Mouse (Mus musculus): ENCODE results near the gene Tgds.
A peak's percentile ranks its signal among the peaks of the same experiment; 100 is the strongest.
"Not testable (repeated sequence)": the region's sequence is repeated elsewhere in the genome, so short reads cannot be mapped to it uniquely, and the experiment has no call there.

Tgds gene

DNA sequence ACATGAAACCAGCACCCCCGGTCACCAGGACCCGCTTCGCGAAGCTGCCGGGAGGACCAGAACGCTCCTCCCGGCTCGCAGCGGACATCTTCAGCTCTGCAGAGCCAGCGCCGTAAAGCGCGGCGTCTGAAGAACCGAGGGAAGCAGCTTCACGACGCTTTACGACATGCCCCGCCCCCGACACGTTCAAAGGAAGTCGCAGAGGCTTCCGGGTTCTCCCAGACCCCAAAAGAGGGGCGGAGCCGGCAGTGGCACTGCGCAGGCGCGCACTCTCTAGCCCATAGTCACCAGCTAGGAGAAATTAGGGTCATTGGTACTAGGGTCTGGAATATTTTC lies at the start of gene Tgds:
Tgds (minus strand) TSS at position 114 of the 336 bp plus-strand sequence.
- peak; percentile 97 for DNase-seq (ENCODE audit: low spot score)

DNA sequence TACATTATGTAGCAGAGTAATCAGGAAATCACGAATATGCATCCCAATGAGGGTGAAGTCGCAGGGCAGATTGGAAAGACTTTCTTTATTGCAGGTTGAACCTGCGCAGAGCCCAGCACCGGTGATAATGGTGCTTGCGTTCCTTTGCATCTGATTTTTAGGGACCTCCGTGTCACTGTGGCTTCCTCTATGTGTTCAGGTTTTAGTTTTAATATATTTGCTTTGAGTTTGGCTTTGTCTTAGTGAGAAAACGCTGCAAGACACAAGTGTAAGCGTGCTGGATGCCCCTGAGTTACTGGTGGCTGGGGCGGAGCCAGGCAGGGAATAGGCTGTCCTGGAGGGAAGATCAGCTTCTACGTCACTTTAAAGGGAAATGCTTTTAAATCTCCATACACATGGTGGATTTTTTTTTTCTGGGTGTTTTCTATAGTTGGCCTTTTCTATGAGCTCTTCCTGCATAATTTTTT lies 48.2 kb upstream of the Tgds start:
- DNase-seq (ENCODE audit: low spot score): peak; percentile 27

DNA sequence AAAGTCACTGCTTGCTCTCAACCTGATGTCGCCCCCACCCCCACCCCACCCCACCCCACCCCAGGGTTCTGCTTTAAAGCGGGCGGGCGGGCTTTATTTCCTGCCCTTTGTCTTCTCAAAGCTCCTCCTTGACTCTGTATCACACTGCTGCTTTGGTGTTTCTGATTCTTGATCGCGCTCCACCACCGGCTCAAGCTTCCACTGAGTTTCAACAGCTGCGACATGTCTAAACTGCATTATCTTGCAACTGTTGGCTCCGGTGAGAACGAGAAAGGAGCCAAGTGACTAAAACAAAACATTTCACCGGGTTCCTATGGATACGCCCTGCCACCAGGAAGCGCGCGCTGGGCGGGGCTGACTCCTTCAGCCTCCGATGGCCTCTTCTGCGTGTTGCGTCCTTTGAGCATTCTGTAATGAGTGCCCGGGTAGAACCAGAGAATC lies 47.6 kb upstream of the Tgds start:
- peak; percentile 64 for DNase-seq (ENCODE audit: low spot score)

DNA sequence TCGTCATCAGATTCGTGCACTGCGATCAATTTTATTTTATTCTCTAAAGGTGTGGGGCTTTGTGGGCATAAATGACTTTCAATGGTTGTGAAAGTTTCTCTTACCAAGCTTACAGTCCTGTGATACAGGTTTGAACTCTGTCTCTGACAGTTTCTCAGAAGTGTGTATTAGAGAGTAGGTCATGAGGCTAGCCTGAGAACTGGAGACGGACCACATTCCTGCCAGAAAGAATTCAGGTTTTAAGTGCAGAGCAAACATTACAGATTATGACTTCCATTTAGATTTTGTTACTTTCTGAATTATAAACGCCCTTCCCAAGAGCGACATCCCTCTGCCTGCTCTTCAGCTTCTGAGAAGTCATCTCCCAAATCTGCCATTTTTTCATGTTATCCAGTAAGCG lies 47.1 kb upstream of the Tgds start:
- no peak for DNase-seq (ENCODE audit: low spot score)

DNA sequence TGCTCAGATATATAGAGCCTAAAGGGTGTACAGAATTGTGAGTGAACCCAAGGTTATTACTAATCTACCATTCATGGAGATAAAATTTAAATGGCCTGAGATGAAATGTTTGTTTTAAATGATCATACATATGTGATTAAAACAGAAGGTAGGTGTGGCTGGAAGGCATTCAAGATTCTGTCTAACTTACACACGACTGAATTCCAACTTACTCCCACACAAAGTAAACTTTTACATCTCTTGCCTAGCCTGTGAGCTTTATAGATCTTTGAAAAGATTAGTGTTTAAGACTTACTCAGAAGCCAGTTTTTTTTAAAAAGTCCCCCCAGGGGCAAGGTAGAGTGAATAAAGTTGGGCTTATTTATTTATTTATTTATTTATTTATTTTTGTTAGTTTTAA lies 46.7 kb upstream of the Tgds start:
- no peak for DNase-seq (ENCODE audit: low spot score)

DNA sequence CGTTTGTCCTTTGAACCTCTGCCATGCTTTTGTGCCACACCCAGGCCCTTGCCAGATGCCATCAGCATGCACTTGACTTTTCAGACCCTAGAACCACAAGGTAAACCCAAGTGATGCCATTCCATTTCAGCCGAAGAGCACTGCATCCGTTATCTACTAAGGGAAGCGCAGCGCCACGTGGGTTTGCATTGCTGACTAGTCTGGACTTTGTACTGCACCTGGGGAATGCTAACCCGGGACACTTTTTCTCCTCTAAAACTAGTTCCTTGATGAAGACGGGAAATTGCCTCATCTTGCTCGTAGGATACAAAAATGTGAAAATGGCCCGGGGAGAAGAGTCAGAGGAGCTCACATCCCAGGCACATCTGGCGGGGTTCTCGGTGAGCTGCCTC lies 43.1 kb upstream of the Tgds start:
- DNase-seq (ENCODE audit: low spot score): no peak

DNA sequence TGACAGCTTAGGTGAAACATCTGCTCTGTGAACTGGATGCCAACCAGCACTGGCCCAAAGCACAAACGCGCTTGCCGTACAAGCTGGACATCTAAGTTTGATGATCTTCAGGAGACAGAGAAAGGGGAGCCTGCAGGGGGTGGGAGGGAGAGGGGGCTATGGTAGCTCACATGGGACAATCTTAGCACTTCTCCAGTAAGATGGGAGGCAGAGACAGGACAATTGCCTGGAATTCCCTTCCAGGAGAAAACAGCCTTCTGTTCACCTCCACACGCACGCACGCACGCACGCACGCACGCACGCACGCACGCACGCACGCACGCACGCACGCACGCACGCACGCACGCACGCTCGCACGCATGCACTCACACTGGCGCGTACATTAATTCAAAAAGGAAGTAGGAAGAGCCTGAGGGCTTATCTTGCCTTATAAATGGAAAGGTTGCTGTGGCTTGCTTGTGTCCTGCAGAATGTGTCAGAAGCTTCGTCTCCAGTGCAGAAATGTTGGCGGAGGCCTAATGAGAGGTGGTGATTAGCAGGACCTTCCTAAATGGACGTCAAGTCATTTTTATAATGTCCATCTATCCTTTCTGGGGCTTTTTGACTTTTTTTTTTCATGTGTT lies 42.6 kb upstream of the Tgds start:
- DNase-seq (ENCODE audit: low spot score): no peak

DNA sequence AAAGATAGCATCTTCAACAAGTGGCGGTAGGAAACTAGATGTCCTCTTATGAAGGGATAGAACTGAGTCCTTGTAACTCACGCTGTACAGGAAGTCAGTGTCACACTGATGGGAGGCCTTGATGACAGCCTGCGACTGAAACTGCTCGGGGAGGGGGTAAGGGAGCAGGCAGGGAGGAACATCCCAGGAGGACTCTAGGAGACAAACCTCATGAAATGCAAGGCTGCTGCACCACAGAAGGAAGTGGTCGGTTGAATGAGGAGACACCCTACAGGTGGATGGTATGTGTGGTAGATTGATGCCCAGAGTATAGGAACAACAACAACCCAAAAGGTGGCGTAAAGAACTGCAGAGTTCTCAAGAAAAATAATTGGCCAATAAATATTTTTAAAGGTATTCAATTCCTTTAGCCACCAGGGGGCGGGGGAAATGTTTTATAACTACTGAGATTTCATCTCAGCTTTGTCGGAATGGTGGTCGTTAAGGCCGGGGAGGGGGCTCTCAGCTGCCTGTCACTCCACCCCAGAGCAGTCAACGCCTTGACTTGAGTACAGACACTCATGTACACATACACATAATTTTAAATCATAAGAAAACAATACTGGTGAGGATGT lies 41.1 kb upstream of the Tgds start:
- no peak for DNase-seq (ENCODE audit: low spot score)

DNA sequence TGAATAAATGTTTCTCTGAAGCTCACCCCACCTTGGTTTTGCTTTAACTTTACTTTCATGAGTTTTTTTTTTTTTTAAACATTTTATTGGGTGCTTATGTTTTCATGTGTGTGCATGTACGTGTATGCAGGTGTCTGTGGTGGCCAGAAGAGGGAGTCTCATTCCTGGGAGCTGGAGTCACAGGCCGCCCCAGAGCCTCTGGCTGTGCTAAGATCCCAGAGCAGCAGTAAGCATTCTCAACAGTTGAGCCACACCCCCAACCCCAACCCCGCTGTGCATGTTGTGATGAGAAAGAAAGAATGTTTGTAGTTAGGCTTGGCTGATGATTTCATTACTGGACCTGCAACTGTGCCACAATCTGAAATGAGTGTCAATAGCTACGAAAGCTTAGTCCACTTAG lies 36.2 kb upstream of the Tgds start:
- no peak for DNase-seq (ENCODE audit: low spot score)

DNA sequence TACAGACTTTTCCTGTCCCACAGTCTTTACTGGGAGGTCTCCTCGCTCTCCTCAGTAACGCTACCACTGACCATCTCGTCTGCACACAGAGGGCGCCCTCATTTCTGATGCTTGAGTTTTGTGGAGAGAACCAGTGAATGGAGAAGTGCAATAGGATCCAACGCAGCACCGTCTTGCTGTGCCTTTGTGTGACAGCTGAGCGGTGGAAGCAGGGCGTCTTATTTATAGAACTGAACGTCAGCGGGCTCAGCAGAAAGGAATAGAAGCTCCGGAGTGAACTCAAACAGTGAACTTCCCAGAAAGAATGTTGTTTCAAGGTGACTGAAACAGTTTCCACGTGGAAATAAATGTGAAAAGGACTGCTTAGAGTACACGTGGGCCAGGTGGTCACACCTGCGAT lies 30.1 kb upstream of the Tgds start:
- DNase-seq (ENCODE audit: low spot score): no peak

DNA sequence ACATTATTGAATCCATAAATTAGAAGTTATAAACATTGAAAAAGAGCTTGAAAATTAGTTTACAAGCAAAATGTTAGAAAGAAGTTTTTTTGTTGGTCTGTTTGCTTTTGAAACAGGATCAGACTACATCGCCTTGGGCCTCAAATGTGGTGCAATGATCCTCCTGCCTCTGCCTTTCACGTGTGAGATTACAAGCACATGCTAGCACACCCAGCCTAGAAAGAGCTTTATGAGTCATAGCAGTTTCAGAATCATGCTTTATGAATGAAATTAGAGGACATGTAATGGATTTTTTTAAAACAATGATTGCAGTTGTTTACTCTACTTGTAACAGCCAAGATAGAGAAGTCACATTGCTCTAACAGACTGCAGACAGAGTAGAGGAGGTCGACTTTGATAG lies 29.2 kb upstream of the Tgds start:
- DNase-seq (ENCODE audit: low spot score): no peak

DNA sequence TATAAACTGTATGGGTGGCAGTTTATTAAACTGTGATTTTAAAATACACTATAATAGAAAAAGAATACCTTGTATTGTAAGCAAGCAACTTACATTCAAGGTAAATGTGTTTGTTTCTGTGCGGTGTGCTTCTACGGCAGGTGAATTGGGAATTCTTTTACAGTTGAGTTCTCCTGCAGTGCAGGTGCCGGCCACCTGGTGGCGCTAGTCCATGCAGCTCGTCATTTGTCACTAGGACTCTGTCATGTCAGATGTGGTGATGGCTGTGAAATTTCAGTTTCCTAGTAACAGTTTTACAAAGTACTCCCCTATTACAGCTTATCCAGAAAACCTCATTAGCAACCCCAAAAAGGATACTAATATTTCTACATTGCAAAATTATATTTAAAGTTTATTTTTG lies 24.6 kb upstream of the Tgds start:
- peak; percentile 30 for DNase-seq (ENCODE audit: low spot score)

DNA sequence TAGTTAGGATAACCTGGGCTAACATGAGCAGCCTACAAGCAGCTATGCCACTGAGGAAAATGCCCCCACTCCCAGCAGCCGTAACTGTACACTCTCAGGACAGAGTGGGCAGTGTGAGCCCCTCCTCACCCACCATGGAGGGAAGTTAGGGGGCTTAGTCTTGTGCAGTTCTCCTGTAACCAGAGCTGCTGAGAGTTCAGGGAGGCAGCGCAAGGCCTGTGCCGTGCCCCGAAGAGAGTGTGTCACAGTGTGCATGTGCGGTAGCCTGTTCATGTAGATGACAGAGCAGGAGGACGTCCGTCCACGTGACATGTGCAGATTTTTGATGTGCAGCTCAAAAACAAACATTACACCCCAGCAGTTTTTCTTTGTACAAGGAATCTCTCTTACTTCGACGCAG lies 24.2 kb upstream of the Tgds start:
- DNase-seq (ENCODE audit: low spot score): no peak

DNA sequence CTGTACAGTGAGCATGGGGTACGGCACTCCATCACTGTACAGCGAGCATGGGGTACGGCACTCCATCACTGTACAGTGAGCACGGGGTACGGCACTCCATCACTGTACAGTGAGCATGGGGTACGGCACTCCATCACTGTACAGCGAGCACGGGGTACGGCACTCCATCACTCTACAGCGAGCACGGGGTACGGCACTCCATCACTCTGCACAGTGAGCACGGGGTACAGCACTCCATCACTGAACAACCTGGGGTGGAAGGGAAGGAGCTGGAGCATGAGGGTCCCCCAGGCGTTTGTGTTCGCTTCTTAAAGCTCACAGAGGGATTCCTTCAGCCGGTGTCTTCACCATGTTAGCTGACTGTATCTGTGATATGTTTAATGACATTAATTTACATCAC lies 23.5 kb upstream of the Tgds start:
- DNase-seq (ENCODE audit: low spot score): not testable (repeated sequence)

DNA sequence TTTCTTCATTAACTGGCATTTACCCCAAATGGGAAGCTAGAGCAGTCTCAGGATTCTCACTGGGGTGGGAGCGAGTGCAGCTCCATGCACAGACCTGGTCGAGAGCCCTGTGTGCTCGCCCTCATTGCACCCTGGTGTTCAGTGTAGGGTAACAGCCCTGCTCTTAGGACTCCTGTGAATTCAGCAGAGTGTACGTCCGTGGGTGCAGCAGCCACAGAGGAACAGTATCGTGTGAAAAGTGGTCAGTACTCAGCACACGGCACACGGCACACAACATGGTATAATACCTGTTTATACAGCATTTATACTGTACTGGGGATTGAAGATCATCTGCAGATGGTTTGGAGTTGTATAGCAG lies 19.7 kb upstream of the Tgds start:
- no peak for DNase-seq (ENCODE audit: low spot score)

DNA sequence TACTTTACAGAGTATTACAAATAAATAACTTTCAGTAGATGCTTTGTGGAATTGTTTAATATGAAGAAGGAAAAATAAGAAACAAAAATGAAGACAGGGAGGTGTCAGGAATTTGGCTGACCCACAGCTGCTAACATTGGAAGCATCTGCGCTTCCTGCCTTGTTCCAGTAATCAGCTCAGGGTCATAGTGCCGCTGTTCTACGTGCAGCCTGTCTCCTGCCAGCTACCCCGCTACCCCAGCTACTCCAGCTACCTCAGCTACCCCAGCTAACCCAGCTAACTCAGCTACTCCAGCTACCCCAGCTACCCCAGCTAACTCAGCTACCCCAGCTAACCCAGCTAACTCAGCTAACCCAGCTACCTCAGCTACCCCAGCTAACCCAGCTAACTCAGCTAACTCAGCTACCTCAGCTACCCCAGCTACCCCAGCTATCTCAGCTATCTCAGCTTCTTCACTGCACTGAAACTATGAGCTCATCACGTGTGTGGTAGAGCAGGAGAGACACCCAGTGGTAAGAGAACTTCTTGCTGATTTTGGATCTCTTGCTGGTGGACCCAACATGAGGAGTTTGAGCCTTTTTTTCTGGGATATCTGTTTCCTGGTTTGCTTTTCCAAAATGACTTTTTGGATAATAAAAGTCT lies 19.2 kb upstream of the Tgds start:
- peak; percentile 41 for DNase-seq (ENCODE audit: low spot score)

DNA sequence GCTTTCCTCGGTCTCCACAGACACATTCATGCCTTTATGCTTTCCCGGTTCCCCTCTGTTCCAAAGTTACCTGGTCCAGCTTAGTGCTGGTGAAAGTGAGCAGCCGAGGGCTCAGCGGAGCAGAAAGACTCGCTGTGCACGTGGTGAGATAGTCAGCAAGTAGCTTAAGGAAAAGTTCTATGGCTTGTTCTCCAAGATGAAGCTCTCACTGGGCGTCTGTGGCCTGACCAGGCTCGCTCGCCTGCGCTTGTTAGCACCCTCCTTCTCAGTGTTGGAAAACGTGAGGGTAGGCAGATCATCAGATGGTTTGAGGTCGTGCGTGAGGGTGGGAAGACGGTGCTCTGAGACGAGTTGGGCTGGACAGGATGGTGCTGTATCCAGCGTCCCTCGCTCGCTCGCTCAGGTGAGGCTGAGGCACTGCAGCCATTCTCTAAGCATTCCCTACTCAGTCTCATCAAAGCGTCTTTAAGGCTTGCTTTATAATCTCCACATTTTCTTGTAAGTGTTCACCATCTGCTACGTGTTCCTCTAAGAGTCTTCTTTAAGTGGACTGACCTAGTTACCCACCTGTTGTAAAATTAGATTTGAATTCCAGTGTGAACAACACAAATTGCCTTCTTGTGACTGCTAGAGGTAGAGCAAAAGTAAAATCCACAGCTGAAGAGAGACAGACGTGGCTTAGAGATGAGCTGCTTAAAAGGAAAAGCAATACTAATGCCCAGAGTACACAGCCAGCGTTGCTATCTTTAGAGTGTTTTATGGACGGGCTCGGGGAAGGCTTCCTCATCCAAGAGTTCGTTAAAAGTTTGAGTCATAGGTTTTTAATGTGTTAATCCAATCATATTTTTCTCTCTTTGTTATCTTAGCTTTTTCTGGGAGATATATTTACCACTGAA lies 18.3 kb upstream of the Tgds start:
- no peak for DNase-seq (ENCODE audit: low spot score)

DNA sequence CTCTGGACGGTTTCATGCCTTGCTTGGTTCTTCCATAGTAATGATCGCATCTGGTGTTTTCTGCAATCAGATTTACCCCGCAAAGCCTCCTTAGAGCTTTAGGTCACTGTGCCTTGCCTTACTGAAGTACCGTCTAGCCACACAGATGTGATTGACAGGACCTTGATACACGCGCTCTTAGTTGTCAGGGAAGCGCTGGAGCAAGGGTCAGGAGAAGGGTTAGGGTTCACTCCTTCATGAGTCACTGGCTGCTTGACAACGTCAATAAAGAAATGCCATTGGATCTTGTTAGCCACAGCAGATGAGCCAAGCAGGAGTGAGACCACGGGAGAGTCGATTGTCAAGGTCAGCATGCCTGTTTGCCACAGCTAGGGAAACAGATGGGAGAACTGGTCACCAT lies 16.0 kb upstream of the Tgds start:
- DNase-seq (ENCODE audit: low spot score): no peak

DNA sequence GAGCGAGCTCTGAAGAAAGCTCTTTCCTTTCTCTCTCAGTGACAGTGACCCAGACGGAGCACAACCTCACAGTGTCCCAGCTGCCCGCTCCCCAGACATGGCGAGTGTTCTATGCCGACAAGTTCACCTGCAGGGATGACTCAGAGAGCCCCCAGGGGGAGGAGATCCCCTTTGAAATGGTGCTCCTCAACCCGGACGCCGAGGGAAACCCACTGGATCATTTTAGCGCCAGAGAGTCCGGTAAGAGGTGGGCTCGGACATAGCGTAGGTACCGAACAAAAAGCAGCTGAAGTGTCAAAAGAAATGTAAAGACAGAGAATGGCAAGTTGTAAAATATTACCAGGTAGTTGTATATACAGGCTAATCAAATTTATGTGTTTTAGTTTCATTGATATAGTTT lies 15.5 kb upstream of the Tgds start:
- DNase-seq (ENCODE audit: low spot score): no peak

DNA sequence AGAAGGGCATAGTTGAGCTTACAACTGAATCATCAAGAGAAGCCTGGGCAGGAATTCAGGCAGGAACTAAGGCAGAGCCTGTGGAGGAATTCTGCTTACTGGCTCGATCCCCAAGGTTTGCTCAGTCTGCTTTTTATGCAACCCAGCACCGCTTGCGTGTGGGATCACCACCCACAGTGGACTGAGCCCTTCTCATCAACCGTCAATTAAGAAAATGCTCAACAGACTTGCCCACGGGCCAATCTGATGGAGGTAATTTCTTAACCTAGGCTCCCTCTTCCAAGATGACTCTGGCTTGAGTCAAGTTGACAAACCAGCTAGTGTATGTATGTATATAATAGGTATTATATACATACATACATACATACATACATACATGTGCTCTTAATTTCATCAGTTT lies 9.7 kb upstream of the Tgds start:
- no peak for DNase-seq (ENCODE audit: low spot score)

DNA sequence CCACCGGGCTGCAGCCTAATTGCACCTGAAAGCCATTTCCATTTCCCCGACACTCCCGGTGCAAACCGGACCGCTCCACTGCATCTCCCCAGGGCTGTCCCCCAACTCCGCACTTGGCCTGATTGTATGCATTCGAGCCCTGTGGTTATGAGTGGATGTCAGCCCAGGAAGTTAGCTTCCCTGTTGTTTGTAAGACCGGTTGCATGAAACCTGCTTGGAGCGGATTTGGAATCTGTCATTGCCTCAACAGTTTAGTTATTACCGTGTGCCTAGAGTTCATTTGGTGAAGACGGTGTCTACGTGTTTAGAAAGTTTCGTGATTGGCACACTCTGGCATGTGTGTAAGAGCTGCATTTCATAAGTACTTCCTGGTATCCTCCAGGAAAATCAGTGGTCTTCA lies 4.9 kb upstream of the Tgds start:
- peak; percentile 11 for DNase-seq (ENCODE audit: low spot score)

DNA sequence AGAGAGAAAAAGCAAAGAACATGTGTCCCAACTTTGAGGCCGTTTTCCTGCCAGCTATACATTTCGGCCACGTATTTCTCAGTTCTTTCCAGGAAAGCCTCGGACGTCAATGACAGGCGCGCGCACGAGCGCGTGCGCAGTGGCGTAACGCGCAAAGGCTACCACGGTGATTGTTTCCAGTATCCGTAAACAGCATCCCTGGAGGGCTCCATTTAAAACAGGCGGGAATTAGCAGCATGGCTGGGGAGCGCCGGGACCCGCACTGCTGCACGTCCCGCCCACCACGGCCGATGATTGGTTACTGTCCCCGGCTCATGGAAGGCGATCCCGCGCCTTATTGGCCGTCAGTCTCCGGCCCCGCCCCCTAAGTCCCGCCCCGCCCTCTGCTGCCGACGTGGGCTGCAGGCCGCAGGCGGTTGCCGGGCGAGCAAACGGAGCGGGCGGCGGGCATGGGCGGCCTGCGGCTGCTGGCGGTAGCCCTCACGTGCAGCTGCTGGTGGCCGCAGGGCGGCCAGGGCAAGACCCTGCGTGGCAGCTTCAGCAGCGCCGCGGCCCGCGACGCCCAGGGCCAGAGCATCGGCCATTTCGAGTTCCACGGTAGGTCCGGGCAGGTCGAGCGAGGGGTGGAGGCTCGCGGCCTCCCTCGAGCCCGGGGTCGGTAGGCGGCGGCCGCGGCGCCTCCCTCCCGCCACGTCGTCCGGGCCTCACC lies 4.3 kb upstream of the Tgds start, which contains the start of gene Gpr180:
Gpr180 (plus strand) TSS at position 415 of the 709 bp plus-strand sequence.
- DNase-seq (ENCODE audit: low spot score): peak; percentile 95

Data from MN1 (cell line).